Mouse (Mus musculus) lung, embryonic 16.5 days (tissue): ENCODE data around the gene Pitpnm1. TPM values are rescaled to one million over a fixed set of nuclear protein-coding genes. Genes with fewer than 3 reads are reported as not detected.

Experiments
- ATAC-seq: fragments of 200-750 bp; cut with Nextera tagmentation; 2 replicates; pipeline ENCODE4 v1.8.0; 2017; ENCODE audit warnings: low read depth, mild to moderate bottlenecking, moderate library complexity
- H3K27ac ChIP-seq: fragments of 300-500 bp; sonication (generic); 2 replicates; pipeline ENCODE4 v1.5.1; 2014; ENCODE audit warnings: mild to moderate bottlenecking, control low read depth, low read length
- H3K27me3 ChIP-seq: fragments of 300-500 bp; sonication (generic); 2 replicates; pipeline ENCODE4 v1.6.1; 2014; ENCODE audit warnings: low read depth, low read length, mixed read lengths; ENCODE audit not compliant: control insufficient read depth, insufficient read depth
- H3K36me3 ChIP-seq: fragments of 300-500 bp; sonication (generic); 2 replicates; pipeline ENCODE4 v1.6.1; 2014; ENCODE audit warnings: low read length; ENCODE audit not compliant: control insufficient read depth, insufficient read depth
- H3K4me1 ChIP-seq: fragments of 300-500 bp; sonication (generic); replicated peaks from 2 replicates; pipeline ENCODE4 v1.6.1; 2014; ENCODE audit warnings: low read length, mixed read lengths; ENCODE audit not compliant: control insufficient read depth, insufficient read depth
- H3K4me2 ChIP-seq: fragments of 300-500 bp; sonication (generic); 2 replicates; pipeline ENCODE4 v1.6.1; 2014; ENCODE audit warnings: low read depth, low read length, control low read depth
- H3K4me3 ChIP-seq: fragments of 300-500 bp; sonication (generic); 2 replicates; pipeline ENCODE4 v1.5.1; 2014; ENCODE audit warnings: mild to moderate bottlenecking, low read length, control low read depth
- H3K9ac ChIP-seq: fragments of 300-500 bp; sonication (generic); 2 replicates; pipeline ENCODE4 v1.6.1; 2014; ENCODE audit warnings: low read length, control low read depth
- H3K9me3 ChIP-seq: fragments of 300-500 bp; sonication (generic); 2 replicates; pipeline ENCODE4 v1.6.1; 2016; ENCODE audit warnings: low read length; ENCODE audit not compliant: control insufficient read depth
- WGBS: fragments of 180-500 bp; shearing (Covaris S2); extraction: QIAGEN DNeasy Blood & Tissue Kit; methylation state at CpG from one replicate; pipeline ENCODE4 v1.1.7; 2014; 5-methylcytosine and 5-hydroxymethylcytosine counted together
- polyA plus RNA-seq: library from polyadenylated mRNA; unstranded; fragments of >200 nt; fragmentation: Nextera tagmentation; extraction: Ambion mirVana; gene quantifications from 2 replicates; pipeline ENCODE4 v1.2.1, GENCODE M21; 2015

Pitpnm1 gene
- polyA plus RNA-seq, 1 experiment from 2014 or later: 12.6 TPM

DNA sequence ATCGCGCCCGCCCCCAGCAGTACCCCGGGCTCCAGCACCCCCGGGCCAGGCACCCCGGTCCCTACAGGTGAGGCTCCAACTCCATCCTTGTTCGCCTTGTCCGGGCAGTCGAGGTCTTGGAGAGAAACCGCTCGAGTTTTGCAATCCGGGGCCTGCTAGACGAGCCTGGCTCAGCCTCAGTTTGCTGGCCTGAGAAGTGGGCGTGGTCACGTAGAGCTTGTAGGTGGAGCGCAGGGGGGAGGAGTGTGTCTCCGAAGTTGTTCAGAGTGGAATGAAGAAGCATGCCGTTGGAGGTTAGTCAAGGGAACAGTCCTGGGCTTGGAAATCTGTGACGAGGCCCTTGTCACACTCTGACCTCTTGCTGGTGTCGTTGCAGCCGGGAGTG is 2.4 kb upstream of the Pitpnm1 start:
- Histone ChIP-seq H3K4me2 (peak overlapping the region; percentile 86), H3K27me3 (peaks cover 18% of the 10 kb centered on the region), H3K9ac (peak overlapping the region; percentile 65), H3K9me3 (no peaks in the 10 kb centered on the region), H3K36me3 (no peaks in the 10 kb centered on the region), H3K27ac (peak overlapping the region; percentile 89), H3K4me3 (peak overlapping the region; percentile 71), H3K4me1 (peaks cover 26% of the 10 kb centered on the region)
- ATAC-seq: peak; percentile 50
- WGBS: under 1% methylated on average over 21 of the region's 21 CpGs

DNA sequence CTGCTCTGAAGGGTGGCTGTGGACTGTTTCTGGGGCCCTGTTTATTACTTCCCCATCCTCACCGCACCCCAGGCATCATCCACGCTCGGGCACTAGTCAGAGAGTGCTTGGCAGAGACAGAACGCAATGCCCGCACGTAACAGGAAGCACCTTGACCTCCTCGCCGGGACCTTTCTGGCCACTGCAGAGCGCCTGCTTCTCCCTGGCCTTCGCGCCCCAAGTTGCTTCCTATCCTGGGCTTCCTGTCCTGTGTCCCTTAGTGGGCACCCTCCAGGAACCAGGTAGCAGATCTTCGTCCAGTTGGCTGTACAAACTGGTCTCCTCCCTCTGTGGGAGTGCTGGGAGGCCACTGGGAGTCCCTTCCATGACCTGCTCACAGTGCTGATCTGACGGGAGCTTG is 1.4 kb upstream of the Pitpnm1 start:
- H3K4me2 ChIP-seq: no peak overlapping the region
- no peaks in the 10 kb centered on the region for H3K36me3 ChIP-seq
- WGBS: 81% methylated on average over 13 of the region's 13 CpGs
- no peak overlapping the region for H3K27ac ChIP-seq
- H3K4me3 ChIP-seq: no peak overlapping the region
- no peak for ATAC-seq
- no peaks in the 10 kb centered on the region for H3K9me3 ChIP-seq
- peaks cover 18% of the 10 kb centered on the region for H3K27me3 ChIP-seq
- peaks cover 26% of the 10 kb centered on the region for H3K4me1 ChIP-seq
- no peak overlapping the region for H3K9ac ChIP-seq

DNA sequence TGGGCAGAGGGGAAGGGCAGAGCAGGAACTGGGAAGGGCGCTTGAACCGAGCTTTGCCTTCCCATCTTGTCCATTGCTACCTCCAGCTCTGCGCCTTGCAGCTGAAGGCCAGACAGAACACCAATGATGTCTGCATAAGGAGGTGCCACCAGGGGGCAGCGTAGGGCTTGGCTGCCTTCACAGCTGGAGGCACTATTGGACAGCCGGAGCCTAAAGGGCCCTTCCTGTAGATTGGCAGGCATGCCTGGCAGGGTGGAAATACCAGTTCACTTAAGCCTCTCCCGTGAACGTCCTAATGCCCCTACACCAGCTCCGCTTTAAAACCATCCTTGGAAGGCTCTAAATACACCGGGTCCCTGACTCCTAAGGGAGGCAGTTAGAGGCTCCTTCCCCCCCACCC is 742 bp upstream of the Pitpnm1 start:
- Histone ChIP-seq H3K4me2 (peak overlapping the region; percentile 73), H3K27me3 (peaks cover 18% of the 10 kb centered on the region), H3K27ac (peak overlapping the region; percentile 81), H3K9me3 (no peaks in the 10 kb centered on the region), H3K4me1 (peaks cover 26% of the 10 kb centered on the region), H3K9ac (peak overlapping the region; percentile 51), H3K4me3 (peak overlapping the region; percentile 54; the same call in 1 of the 2 replicates), H3K36me3 (no peaks in the 10 kb centered on the region)
- WGBS: 7% methylated on average over 9 of the region's 9 CpGs
- ATAC-seq: peak; percentile 32

DNA sequence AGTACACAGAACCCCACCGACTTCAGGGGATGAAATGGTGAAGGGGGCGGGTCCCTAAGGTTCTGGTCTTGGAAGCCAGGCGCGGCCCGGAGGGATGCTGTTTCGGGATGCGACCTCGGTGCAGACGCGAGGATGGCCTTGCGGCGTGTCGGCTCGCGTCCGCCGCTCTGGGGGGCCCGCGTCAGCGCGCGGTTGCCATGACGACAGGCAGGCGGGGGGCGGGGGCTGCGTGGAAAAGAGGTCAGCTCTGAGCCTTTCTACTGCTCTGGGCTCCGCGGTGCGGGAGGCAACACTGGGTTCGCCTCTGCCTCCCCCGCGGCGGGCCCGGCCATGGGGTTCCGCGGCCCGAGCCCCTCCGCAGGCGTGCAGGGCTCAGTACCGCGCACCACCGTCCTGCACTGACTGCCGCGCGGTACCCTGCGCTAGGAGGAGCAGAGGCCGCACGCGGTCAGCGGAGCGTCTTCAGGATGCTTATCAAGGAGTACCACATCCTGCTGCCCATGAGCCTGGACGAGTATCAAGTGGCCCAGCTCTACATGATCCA is 992 bp downstream of the Pitpnm1 start:
- under 1% methylated on average over 52 of the region's 52 CpGs for WGBS
- H3K27me3 ChIP-seq: peaks cover 18% of the 10 kb centered on the region
- no peak overlapping the region for H3K27ac ChIP-seq
- H3K9me3 ChIP-seq: no peaks in the 10 kb centered on the region
- H3K4me2 ChIP-seq: peak overlapping the region; percentile 73
- no peak for ATAC-seq
- peak overlapping the region; percentile 54 for H3K4me3 ChIP-seq
- peak overlapping the region; percentile 50 for H3K9ac ChIP-seq
- H3K4me1 ChIP-seq: peaks cover 26% of the 10 kb centered on the region
- no peaks in the 10 kb centered on the region for H3K36me3 ChIP-seq

DNA sequence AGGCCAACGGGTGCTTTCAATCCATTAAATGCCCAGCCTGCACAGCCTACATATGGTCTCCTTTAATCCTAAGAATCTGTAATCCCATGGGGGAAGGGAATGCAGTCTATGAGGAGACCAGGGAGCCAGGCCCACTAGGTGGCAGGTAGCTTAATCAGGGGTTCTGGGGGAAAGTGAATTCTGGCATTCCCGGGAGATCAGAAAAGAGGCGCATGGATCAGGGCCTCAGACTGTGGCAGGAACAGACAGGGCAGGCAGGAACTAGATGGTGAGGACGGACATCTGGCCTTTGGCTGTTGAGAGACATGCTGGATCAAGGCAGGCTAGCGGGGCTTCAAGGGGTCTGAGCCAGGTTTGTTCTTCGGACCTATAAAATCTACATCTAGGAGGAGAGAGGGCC is 1.7 kb downstream of the Pitpnm1 start:
- H3K27ac ChIP-seq: no peak overlapping the region
- 72% methylated on average over 6 of the region's 6 CpGs for WGBS
- H3K9me3 ChIP-seq: no peaks in the 10 kb centered on the region
- H3K36me3 ChIP-seq: no peaks in the 10 kb centered on the region
- H3K27me3 ChIP-seq: peaks cover 18% of the 10 kb centered on the region
- no peak for ATAC-seq
- no peak overlapping the region for H3K9ac ChIP-seq
- H3K4me1 ChIP-seq: peaks cover 23% of the 10 kb centered on the region
- no peak overlapping the region for H3K4me3 ChIP-seq
- no peak overlapping the region; the same call in 1 of the 2 replicates for H3K4me2 ChIP-seq

DNA sequence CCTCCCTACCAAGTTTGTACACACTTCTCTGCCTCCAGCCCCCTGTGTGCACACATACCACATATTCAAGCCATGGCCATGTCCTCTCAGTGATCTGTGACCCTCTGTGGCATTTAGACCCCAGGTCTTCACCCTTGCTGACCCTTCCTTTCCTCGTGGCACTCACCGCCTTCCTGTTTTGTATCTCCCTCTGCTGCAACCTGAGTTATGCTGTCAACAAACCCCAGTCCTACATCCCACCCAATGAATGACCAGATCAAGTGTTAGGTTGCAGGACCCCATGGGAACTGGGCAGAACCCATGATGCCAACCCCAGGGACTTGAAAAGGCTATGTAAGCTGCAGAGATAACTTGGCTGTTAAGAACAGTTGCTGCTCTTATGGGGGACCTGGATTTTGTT is 2.3 kb downstream of the Pitpnm1 start:
- H3K36me3 ChIP-seq: no peaks in the 10 kb centered on the region

DNA sequence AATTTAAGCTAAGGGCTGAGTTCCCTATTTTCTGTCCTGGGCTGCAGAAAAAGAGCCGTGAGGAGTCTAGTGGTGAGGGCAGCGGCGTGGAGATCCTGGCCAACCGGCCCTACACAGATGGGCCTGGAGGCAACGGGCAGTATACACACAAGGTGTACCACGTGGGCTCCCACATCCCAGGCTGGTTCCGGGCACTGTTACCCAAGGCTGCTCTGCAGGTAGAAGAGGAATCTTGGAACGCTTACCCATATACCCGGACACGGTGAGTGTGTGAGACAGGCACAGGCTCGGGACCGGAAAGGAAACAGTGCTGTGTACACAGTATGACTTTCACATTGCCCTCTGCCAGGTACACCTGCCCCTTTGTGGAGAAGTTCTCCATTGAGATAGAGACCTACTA is 2.8 kb downstream of the Pitpnm1 start:
- peaks cover 23% of the 10 kb centered on the region for H3K4me1 ChIP-seq
- H3K27me3 ChIP-seq: peaks cover 18% of the 10 kb centered on the region
- ATAC-seq: no peak
- no peak overlapping the region for H3K9ac ChIP-seq
- no peak overlapping the region for H3K4me3 ChIP-seq
- H3K4me2 ChIP-seq: no peak overlapping the region
- no peak overlapping the region for H3K27ac ChIP-seq
- H3K36me3 ChIP-seq: no peaks in the 10 kb centered on the region
- no peaks in the 10 kb centered on the region for H3K9me3 ChIP-seq
- 88% methylated on average over 12 of the region's 12 CpGs for WGBS

More for the DNA sequence above, 2.3 kb downstream of the Pitpnm1 start:
- Histone ChIP-seq H3K4me1 (peaks cover 23% of the 10 kb centered on the region), H3K9ac (no peak overlapping the region), H3K9me3 (no peaks in the 10 kb centered on the region), H3K4me3 (no peak overlapping the region), H3K27me3 (peaks cover 18% of the 10 kb centered on the region), H3K4me2 (no peak overlapping the region), H3K27ac (no peak overlapping the region)
- 78% methylated on average over 2 of the region's 2 CpGs for whole genome bisulfite sequencing
- no peak for ATAC-seq

DNA sequence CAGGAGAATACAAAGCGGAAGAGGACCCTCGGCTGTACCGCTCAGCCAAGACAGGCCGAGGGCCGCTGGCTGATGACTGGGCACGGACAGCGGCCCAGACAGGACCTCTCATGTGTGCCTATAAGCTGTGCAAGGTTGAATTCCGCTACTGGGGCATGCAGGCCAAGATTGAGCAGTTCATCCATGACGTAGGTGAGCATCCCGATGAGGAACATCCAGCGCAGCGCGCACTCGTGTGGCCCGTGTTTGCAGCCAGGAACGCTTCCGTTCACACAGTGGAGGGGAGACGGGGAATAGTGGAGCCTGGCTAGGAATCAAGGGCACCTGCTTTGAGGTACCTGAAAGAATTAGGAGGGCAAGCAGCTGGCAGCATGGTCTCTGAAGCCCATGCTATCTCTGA is 3.5 kb downstream of the Pitpnm1 start:
- Histone ChIP-seq H3K4me3 (no peak overlapping the region), H3K27me3 (peaks cover 18% of the 10 kb centered on the region), H3K27ac (no peak overlapping the region), H3K9ac (no peak overlapping the region), H3K4me2 (no peak overlapping the region), H3K36me3 (no peaks in the 10 kb centered on the region), H3K4me1 (peaks cover 23% of the 10 kb centered on the region), H3K9me3 (no peaks in the 10 kb centered on the region)
- WGBS: 88% methylated on average over 18 of the region's 18 CpGs
- ATAC-seq: no peak

DNA sequence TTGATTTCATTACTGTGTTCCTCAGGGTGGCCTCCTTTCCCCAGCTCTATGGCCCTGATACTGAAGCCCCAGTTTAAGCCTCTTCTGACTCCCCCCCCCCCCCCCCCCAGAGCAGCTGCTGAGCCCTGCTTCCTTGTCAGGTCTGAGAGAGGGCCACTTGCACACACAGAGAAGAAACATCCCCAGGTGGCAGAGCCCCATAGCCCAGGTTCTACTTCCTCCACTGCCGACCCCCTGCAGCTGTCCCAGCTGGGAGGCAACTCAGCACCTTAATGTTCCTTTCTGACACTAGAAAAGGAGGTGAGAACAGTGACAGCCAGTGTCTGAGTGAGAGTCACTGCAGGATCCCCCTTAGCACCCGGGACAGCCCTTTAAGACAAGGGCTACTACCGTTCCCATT is 4.0 kb downstream of the Pitpnm1 start:
- H3K9me3 ChIP-seq: no peaks in the 10 kb centered on the region
- 48% methylated on average over 3 of the region's 3 CpGs for WGBS
- H3K9ac ChIP-seq: no peak overlapping the region
- ATAC-seq: no peak
- H3K27ac ChIP-seq: no peak overlapping the region
- peaks cover 18% of the 10 kb centered on the region for H3K27me3 ChIP-seq
- peaks cover 22% of the 10 kb centered on the region for H3K4me1 ChIP-seq
- H3K4me3 ChIP-seq: no peak overlapping the region
- H3K4me2 ChIP-seq: no peak overlapping the region
- H3K36me3 ChIP-seq: no peaks in the 10 kb centered on the region
